Mouse (Mus musculus): ENCODE results near the gene Cyp26a1.

Gene Cyp26a1

GRCm38 (mm10) chr19:37697651-37698272 is at the start of gene Cyp26a1:
Gene Cyp26a1, plus strand, starts transcription at chr19:37697798.
- peak; percentile 62 for DNase-seq (ENCODE audit: low spot score)

DNA sequence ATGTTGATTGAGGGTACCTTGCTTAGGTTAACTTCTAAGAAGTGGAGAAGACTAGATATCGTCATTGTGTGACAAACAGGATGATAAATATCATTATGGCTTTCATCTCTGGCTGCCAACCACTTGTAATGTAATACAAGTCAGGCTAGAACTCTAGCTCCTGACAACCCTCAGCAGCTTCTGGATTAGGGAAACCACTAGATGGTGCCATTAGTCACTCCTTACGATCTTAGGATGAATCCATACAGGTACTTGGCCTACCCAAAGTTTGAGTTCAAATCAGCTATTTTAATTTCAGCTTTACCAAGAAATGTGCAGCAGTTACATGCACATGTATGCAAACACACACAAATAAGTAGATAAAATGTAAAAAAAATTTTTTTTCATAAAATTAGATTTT is 49.6 kb upstream of the Cyp26a1 start:
- DNase-seq (ENCODE audit: low spot score) = peak; percentile 43

DNA sequence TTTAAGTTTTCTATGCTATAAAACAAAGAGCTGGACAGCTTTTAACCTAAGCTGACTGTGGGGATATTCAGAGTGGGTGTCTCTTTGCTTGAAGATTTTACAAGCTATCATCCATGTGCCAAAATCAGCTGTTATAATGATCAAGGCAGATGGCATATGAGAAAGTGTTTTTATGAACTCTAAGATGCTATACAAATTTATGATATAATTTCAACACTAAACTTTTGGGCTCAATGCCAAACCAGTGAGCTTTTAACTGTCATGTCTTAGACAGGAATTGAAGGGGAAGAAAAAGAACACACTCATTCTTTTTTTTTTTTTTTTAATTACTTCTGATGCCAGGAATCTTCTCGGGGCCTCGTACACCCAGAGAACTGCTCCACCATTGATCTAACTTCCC is 47.1 kb upstream of the Cyp26a1 start:
- no peak for DNase-seq (ENCODE audit: low spot score)

DNA sequence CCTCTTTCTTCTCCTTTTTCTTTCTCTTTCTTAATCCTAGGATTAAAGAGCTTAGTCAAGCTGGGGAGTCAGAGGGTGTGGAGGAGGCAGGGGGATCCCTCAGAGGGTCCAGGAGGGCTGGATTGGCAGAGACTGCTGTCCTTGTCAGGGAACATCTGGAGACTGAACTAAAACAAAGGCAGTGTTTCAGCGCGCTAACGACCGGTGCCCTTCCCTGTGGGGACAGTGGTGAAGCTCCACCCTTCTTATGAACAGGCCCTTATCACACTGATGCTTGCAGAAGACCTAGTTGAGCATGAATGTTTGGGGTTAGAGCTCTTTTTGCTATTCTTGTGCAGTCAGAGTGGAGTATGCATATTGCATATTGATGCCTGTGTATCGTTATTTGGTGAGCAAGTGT is 43.6 kb upstream of the Cyp26a1 start:
- peak; percentile 26 for DNase-seq (ENCODE audit: low spot score)

DNA sequence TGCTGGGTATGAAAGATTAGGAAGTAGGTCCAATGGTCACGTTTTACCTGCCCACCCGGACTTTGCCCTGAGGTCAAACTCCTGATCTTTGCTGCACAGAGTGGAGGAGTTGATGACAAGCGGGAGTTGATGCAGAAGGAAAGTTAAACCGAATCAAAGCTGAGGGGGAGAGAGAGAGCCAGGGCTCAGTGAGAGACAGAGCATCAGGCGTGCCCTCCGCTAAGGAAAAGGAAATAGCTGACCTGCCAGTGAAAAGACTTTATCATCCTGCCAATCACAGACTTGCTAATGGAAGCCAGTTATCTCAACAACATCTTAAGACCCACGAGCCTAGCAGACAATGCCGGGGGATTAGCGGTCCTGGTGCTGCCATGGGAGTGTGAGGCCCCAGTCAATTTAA is 41.2 kb upstream of the Cyp26a1 start:
- no peak for DNase-seq (ENCODE audit: low spot score)

GRCm38 (mm10) chr19:37665256-37665655 is 32.3 kb upstream of the Cyp26a1 start:
- DNase-seq (ENCODE audit: low spot score) = no peak

DNA sequence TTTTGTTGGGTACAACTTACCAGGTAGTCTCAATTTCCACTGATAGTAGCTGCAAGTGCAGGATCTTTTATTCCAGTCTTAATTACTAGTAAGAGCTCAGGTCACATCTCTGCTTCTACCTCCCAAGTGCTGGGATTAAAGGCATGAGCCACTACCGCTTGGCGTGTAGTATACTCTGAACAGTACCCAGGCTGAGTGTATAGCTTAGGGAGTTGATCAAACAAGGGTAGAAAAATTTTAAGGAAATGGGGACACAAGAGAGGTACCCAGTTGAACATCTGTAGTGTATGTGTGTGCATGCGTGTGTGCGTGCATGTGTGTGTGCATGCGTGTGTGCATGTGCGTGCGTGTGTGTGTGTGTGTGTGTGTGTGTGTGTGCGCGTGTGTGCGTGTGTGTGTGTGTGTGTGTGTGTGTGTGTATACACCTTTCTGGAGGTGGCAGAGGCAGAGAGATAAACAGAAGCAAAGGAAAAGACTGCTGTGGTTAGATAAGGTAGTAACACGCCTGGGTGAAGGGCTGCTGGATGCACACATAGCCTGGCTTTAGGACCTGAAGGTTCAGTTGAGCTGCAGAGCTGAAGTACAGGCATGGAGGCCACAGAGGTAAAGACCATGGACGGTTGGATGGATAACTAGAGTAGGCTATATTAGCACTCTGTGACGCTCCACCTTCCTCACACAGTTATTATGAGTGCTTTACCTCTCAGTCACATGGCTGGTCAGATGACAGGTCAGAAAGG is 29.6 kb upstream of the Cyp26a1 start:
- DNase-seq (ENCODE audit: low spot score) = no peak

DNA sequence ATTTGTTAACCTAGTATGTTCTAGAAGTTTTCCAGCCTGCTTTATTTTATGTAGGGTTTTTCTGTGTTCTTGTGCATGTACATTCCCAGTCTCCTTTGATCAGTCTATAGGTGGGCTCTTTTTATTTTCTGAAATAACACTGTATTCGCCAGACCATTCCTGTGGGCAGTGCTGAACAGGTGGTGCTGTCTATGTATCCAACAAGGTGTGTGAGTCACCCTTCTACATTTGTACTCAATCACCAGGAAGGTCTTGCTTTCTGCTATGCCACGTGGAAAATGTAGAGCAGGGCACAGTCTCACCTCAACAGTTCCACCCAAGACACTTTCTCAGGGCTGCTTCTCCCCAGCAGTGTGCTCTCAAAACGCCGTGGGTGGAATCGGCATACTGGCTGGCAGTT is 28.9 kb upstream of the Cyp26a1 start:
- DNase-seq (ENCODE audit: low spot score) = no peak

DNA sequence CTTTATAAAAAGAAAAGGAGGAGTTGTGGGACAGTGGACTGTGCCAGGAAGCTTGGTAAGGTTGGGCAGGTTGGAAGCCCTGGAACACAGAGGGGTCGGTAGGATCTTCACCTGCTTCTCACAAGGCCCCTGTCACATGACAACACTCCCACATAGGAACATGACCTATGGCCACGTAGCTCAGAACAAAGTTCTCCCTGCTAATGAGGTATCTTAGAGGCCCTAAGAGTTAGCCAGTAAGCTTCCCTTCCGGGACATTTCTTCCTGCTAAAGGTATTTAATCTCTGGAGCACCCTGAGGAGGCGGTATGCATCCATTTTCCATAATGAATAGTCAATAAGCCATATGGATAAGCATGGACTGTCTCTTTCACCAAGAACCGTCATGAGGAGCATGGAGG is 28.1 kb upstream of the Cyp26a1 start:
- DNase-seq (ENCODE audit: low spot score) = no peak

GRCm38 (mm10) chr19:37673393-37673792 is 24.2 kb upstream of the Cyp26a1 start:
- DNase-seq (ENCODE audit: low spot score) = no peak

DNA sequence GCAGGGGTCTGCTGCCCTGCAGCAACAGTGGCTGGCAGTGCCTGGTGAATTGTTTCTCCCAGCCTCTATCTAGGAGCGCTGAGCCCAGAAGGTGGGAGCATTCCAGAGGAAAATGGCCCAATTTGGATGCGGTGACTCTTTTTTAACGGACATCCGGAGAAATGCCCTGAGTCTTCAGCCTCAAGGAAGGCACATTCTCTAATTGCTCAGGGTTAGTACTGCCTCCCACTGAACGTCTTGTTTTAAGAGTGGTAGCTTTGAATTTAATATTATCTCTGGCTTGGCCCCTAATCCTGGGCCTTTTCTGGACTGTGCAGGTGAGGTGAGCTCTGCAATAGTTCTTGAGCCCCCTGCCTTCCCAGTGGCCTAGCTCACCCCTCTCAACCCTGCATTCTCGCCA is 12.3 kb upstream of the Cyp26a1 start, which contains the start of gene Cyp26c1:
Gene Cyp26c1, plus strand, starts transcription at position 301 of the 400 bp plus-strand sequence.
- no peak for DNase-seq (ENCODE audit: low spot score)

GRCm38 (mm10) chr19:37686347-37686746 is 11.3 kb upstream of the Cyp26a1 start:
- no peak for DNase-seq (ENCODE audit: low spot score)

- peak; percentile 71 for DNase-seq (ENCODE audit: low spot score)
Measured at GRCm38 (mm10) chr19:37686941-37687850, 10.4 kb upstream of the Cyp26a1 start.

GRCm38 (mm10) chr19:37689478-37689877 is 8.1 kb upstream of the Cyp26a1 start:
- no peak for DNase-seq (ENCODE audit: low spot score)

- peak; percentile 61 for DNase-seq (ENCODE audit: low spot score)
Measured at GRCm38 (mm10) chr19:37690716-37691115, 6.9 kb upstream of the Cyp26a1 start.

- peak; percentile 70 for DNase-seq (ENCODE audit: low spot score)
Measured at GRCm38 (mm10) chr19:37692879-37693278, 4.7 kb upstream of the Cyp26a1 start.

GRCm38 (mm10) chr19:37695146-37695545 is 2.5 kb upstream of the Cyp26a1 start:
- DNase-seq (ENCODE audit: low spot score) = no peak

DNA sequence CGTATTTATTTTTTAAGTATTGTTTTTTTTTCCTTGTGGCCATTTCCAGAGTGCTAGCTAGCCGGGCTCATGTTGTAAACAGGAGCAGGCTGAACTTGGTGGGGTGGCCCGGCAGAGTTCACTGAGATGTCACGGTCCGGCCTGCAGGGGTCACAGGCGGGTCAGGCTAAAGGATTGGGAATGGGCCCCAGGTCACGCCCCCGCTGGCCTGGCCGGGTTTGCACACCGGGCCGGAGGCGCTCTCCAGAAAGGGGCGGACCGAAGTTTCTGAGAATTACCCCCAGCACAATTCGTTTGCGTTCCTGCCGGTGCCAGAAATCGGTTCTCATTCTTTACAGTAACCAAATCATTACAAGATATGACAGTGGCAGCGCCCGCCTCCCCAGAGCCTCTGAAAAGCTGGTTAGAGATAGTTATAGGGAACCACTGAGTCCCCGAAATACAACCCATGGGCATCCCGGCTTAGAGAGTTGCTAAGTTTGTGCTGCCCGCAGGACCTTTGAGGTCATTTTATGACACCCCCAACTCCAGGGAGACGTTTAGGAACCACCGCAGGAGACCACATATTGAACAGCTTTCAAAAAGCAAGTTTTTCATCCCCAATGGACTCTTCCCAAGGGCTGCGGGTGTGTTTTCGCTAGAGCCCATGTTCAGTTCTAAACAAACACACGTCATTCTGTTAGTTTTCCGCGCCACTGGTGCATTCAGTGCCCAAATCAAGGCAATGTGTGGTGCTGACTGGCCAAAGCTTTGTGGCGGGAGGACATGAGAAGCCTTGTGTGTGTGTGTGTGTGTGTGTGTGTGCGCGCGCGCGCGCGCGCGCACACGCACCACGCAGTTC is 1.6 kb upstream of the Cyp26a1 start:
- peak; percentile 55 for DNase-seq (ENCODE audit: low spot score)

GRCm38 (mm10) chr19:37696603-37697334 is 829 bp upstream of the Cyp26a1 start:
- no peak for DNase-seq (ENCODE audit: low spot score)

GRCm38 (mm10) chr19:37697335-37697636 is 312 bp upstream of the Cyp26a1 start:
- no peak for DNase-seq (ENCODE audit: low spot score)
